Mouse (Mus musculus) intestine, postnatal 0 days (tissue): ENCODE results near the gene Ralbp1. TPM values are rescaled to one million over a fixed set of nuclear protein-coding genes. Genes with fewer than 3 reads are reported as not detected.

Experiments
- ATAC-seq: fragments of 200-750 bp; cut with Nextera tagmentation; 2 replicates; pipeline ENCODE4 v1.8.0; 2017; ENCODE audit warnings: mild to moderate bottlenecking, moderate TSS enrichment, moderate library complexity
- H3K27ac ChIP-seq: fragments of 300-500 bp; sonication (generic); 2 replicates; pipeline ENCODE4 v1.5.1; 2014; ENCODE audit warnings: mild to moderate bottlenecking, low read depth, low read length, moderate library complexity
- H3K27me3 ChIP-seq: fragments of 300-500 bp; sonication (generic); replicated peaks from 2 replicates; pipeline ENCODE4 v1.6.1; 2014; ENCODE audit warnings: low read length, mixed read lengths; ENCODE audit not compliant: control insufficient read depth, insufficient read depth
- H3K36me3 ChIP-seq: fragments of 300-500 bp; sonication (generic); 2 replicates; pipeline ENCODE4 v1.6.1; 2014; ENCODE audit warnings: mild to moderate bottlenecking, moderate library complexity; ENCODE audit not compliant: control insufficient read depth, insufficient read depth
- H3K4me1 ChIP-seq: fragments of 300-500 bp; sonication (generic); replicated peaks from 2 replicates; pipeline ENCODE4 v1.6.1; 2014; ENCODE audit warnings: antibody characterized with exemption, low read length, mixed read lengths; ENCODE audit not compliant: control insufficient read depth, insufficient read depth
- H3K4me2 ChIP-seq: fragments of 300-500 bp; sonication (generic); replicated peaks from 2 replicates; pipeline ENCODE4 v1.6.1; 2014; ENCODE audit warnings: low read depth, mild to moderate bottlenecking, moderate library complexity
- H3K4me3 ChIP-seq: fragments of 300-500 bp; sonication (generic); 2 replicates; pipeline ENCODE4 v1.5.1; 2014; ENCODE audit warnings: low read depth, low read length
- H3K9ac ChIP-seq: fragments of 300-500 bp; sonication (generic); 2 replicates; pipeline ENCODE4 v1.6.1; 2014; ENCODE audit warnings: mild to moderate bottlenecking, low read depth, low read length
- H3K9me3 ChIP-seq: fragments of 300-500 bp; sonication (generic); 2 replicates; pipeline ENCODE4 v1.6.1; 2016; ENCODE audit warnings: mixed run types; ENCODE audit not compliant: control insufficient read depth
- CTCF ChIP-seq: sonication (generic); IDR thresholded peaks from 2 replicates; pipeline ENCODE4 v1.5.1; 2016; ENCODE audit warnings: low read depth, mild to moderate bottlenecking, control low read depth, antibody characterized with exemption, moderate library complexity
- WGBS: fragments of 180-500 bp; shearing (Covaris S2); extraction: QIAGEN DNeasy Blood & Tissue Kit; methylation state at CpG from one replicate; pipeline ENCODE4 v1.1.7; 2014; 5-methylcytosine and 5-hydroxymethylcytosine counted together
- polyA plus RNA-seq: library from polyadenylated mRNA; unstranded; fragments of >200 nt; fragmentation: Nextera tagmentation; extraction: Ambion mirVana; gene quantifications from 2 replicates; pipeline ENCODE4 v1.2.1, GENCODE M21; 2015

Gene Ralbp1
- polyA plus RNA-seq, 1 experiment from 2014 or later = 57.4 TPM

GRCm38 (mm10) chr17:65824246-65824645, 61.4 kb downstream of the Ralbp1 start:
- no peaks in the 10 kb centered on the region for H3K27me3 ChIP-seq
- no peak for TF ChIP-seq CTCF
- H3K4me3 ChIP-seq = no peak overlapping the region
- no peak overlapping the region for H3K9ac ChIP-seq
- H3K4me1 ChIP-seq = no peaks in the 10 kb centered on the region; the same call in 1 of the 2 replicates
- H3K4me2 ChIP-seq = no peak overlapping the region
- no peaks in the 10 kb centered on the region for H3K9me3 ChIP-seq
- peaks cover 57% of the 10 kb centered on the region for H3K36me3 ChIP-seq
- 83% methylated on average over 10 of the region's 10 CpGs for WGBS
- no peak overlapping the region for H3K27ac ChIP-seq
- ATAC-seq = no peak

- no peak for TF ChIP-seq CTCF
- Histone ChIP-seq H3K27me3 (no peaks in the 10 kb centered on the region), H3K9me3 (no peaks in the 10 kb centered on the region), H3K4me2 (no peak overlapping the region), H3K36me3 (peaks cover 60% of the 10 kb centered on the region), H3K9ac (no peak overlapping the region), H3K27ac (no peak overlapping the region), H3K4me3 (no peak overlapping the region), H3K4me1 (no peaks in the 10 kb centered on the region)
- WGBS = 80% methylated on average over 5 of the region's 5 CpGs
- no peak for ATAC-seq
Measured at GRCm38 (mm10) chr17:65822423-65822822, 63.2 kb downstream of the Ralbp1 start.

GRCm38 (mm10) chr17:65820197-65820596, 65.4 kb downstream of the Ralbp1 start:
- Histone ChIP-seq H3K4me1 (no peaks in the 10 kb centered on the region), H3K4me3 (no peak overlapping the region), H3K36me3 (peaks cover 70% of the 10 kb centered on the region), H3K9me3 (no peaks in the 10 kb centered on the region), H3K9ac (no peak overlapping the region), H3K4me2 (no peak overlapping the region), H3K27me3 (no peaks in the 10 kb centered on the region), H3K27ac (no peak overlapping the region)
- 83% methylated on average over 5 of the region's 5 CpGs for WGBS
- no peak for ATAC-seq
- no peak for TF ChIP-seq CTCF

DNA sequence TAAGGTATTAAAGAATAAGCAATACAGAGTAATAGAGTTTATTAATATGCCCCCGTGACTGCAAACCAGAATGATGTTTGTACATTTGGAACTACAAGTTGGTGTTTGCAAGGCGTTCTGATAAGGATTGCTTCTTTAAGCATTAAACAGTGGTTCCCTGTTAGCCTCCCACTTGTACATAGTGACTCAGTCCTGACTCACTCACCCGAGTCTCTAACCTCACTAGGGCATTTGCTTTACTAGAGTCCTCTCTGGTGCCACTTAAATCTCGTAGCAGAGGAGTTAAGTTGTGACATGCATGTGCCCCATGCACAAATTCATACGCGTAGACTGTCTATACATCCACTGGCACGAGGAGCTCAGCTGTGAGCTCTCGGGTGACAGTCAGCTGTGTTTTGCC, 71.8 kb downstream of the Ralbp1 start:
- no peak overlapping the region for H3K9ac ChIP-seq
- H3K9me3 ChIP-seq = no peaks in the 10 kb centered on the region
- H3K27ac ChIP-seq = no peak overlapping the region
- no peaks in the 10 kb centered on the region for H3K27me3 ChIP-seq
- no peak for ATAC-seq
- TF ChIP-seq CTCF = no peak
- 91% methylated on average over 8 of the region's 8 CpGs for WGBS
- H3K4me3 ChIP-seq = no peak overlapping the region
- H3K36me3 ChIP-seq = peaks cover 68% of the 10 kb centered on the region
- no peak overlapping the region for H3K4me2 ChIP-seq
- no peaks in the 10 kb centered on the region for H3K4me1 ChIP-seq

GRCm38 (mm10) chr17:65811032-65811431, 74.6 kb downstream of the Ralbp1 start:
- Histone ChIP-seq H3K36me3 (peaks cover 60% of the 10 kb centered on the region), H3K9ac (no peak overlapping the region), H3K9me3 (no peaks in the 10 kb centered on the region), H3K27ac (no peak overlapping the region), H3K4me3 (no peak overlapping the region), H3K4me2 (no peak overlapping the region), H3K4me1 (no peaks in the 10 kb centered on the region), H3K27me3 (no peaks in the 10 kb centered on the region)
- peak; percentile 43 for TF ChIP-seq CTCF
- WGBS = 47% methylated on average over 5 of the region's 5 CpGs
- peak; percentile 76 for ATAC-seq

- no peak for TF ChIP-seq CTCF
- 89% methylated on average over 2 of the region's 2 CpGs for WGBS
- ATAC-seq = no peak
Measured at GRCm38 (mm10) chr17:65806416-65806815, 79.2 kb downstream of the Ralbp1 start.

GRCm38 (mm10) chr17:65805966-65806365, 79.6 kb downstream of the Ralbp1 start:
- Histone ChIP-seq H3K27ac (no peak overlapping the region), H3K36me3 (peaks cover 32% of the 10 kb centered on the region), H3K4me1 (no peaks in the 10 kb centered on the region), H3K9me3 (no peaks in the 10 kb centered on the region), H3K9ac (no peak overlapping the region), H3K4me3 (no peak overlapping the region), H3K27me3 (no peaks in the 10 kb centered on the region), H3K4me2 (no peak overlapping the region)
- 79% methylated on average over 4 of the region's 4 CpGs for WGBS
- TF ChIP-seq CTCF = no peak
- no peak for ATAC-seq

More at GRCm38 (mm10) chr17:65806416-65806815, 79.2 kb downstream of the Ralbp1 start:
- H3K4me3 ChIP-seq = no peak overlapping the region
- H3K27ac ChIP-seq = no peak overlapping the region
- no peaks in the 10 kb centered on the region for H3K27me3 ChIP-seq
- H3K9me3 ChIP-seq = no peaks in the 10 kb centered on the region
- H3K36me3 ChIP-seq = peaks cover 36% of the 10 kb centered on the region
- no peak overlapping the region for H3K4me2 ChIP-seq
- no peak overlapping the region for H3K9ac ChIP-seq
- H3K4me1 ChIP-seq = no peaks in the 10 kb centered on the region
